Mouse (Mus musculus) ES-Bruce4 (cell line): ENCODE data around the gene Mettl16. TPM values are rescaled to one million over a fixed set of nuclear protein-coding genes. Genes with fewer than 3 reads are reported as not detected.

Source experiments
- H3K27ac ChIP-seq: 2 replicates; pipeline ENCODE4 v1.5.1; 2012; ENCODE audit warnings: low read length, inconsistent platforms; ENCODE audit not compliant: insufficient read depth
- H3K27me3 ChIP-seq: 2 replicates; pipeline ENCODE4 v1.6.1; 2012; ENCODE audit warnings: mild to moderate bottlenecking, low read length, inconsistent platforms; ENCODE audit not compliant: control insufficient read depth, poor library complexity, insufficient read depth, severe bottlenecking
- H3K36me3 ChIP-seq: 2 replicates; pipeline ENCODE4 v1.6.1; 2012; ENCODE audit warnings: inconsistent platforms, mild to moderate bottlenecking, low read length, moderate library complexity; ENCODE audit not compliant: control insufficient read depth, poor library complexity, insufficient read depth, severe bottlenecking
- H3K4me1 ChIP-seq: one replicate; pipeline ENCODE4 v1.8.1; 2011; ENCODE audit warnings: low read length; ENCODE audit not compliant: control insufficient read depth, insufficient read depth
- H3K4me3 ChIP-seq: 2 replicates; pipeline ENCODE4 v1.5.1; 2011; ENCODE audit warnings: low read depth, mild to moderate bottlenecking, low read length
- H3K9ac ChIP-seq: 2 replicates; pipeline ENCODE4 v1.6.1; 2012; ENCODE audit warnings: low read depth, mild to moderate bottlenecking, inconsistent platforms; ENCODE audit not compliant: poor library complexity, severe bottlenecking
- H3K9me3 ChIP-seq: replicated peaks from 2 replicates; pipeline ENCODE4 v1.6.1; 2012; ENCODE audit warnings: mild to moderate bottlenecking, low read length, inconsistent platforms; ENCODE audit not compliant: control insufficient read depth, poor library complexity, insufficient read depth, severe bottlenecking
- CTCF ChIP-seq: IDR thresholded peaks from one replicate; pipeline ENCODE4 v1.8.1; 2011; ENCODE audit warnings: low read depth, low read length
- EP300 ChIP-seq: IDR thresholded peaks from 2 replicates; pipeline ENCODE4 v1.6.1; 2011; ENCODE audit warnings: low read depth, low read length; ENCODE audit not compliant: insufficient read depth
- POLR2A ChIP-seq: IDR thresholded peaks from one replicate; pipeline ENCODE4 v1.8.1; 2011; ENCODE audit warnings: low read length; ENCODE audit not compliant: insufficient read depth
- polyA plus RNA-seq: library from polyadenylated mRNA; stranded (reverse); fragments of >200 nt; gene quantifications from 2 replicates; pipeline ENCODE4 v1.2.4, GENCODE M21; 2011; ENCODE audit warnings: low read depth; ENCODE audit not compliant: missing spikeins, insufficient read depth, insufficient read length

The Mettl16 gene
- polyA plus RNA-seq, 1 experiment: 66.2 TPM

GRCm38 (mm10) chr11:74838441-74838840 is 67.8 kb downstream of the Mettl16 start:
- TF ChIP-seq EP300: 0 out of 2 replicates have a peak, but pooled peaks have one; percentile 44
- TF ChIP-seq POLR2A: no peak
- peak overlapping the region; percentile 73 for H3K4me3 ChIP-seq
- peak overlapping the region; percentile 64 for H3K9ac ChIP-seq
- peaks cover 18% of the 10 kb centered on the region for H3K4me1 ChIP-seq
- no peaks in the 10 kb centered on the region for H3K27me3 ChIP-seq
- no peaks in the 10 kb centered on the region for H3K9me3 ChIP-seq
- no peak overlapping the region for H3K27ac ChIP-seq
- no peaks in the 10 kb centered on the region for H3K36me3 ChIP-seq

GRCm38 (mm10) chr11:74838971-74839370 is 68.3 kb downstream of the Mettl16 start:
- Histone ChIP-seq H3K9me3 (no peaks in the 10 kb centered on the region), H3K4me1 (peaks cover 13% of the 10 kb centered on the region), H3K27me3 (no peaks in the 10 kb centered on the region), H3K9ac (peak overlapping the region; percentile 64; the same call in 1 of the 2 replicates), H3K4me3 (no peak overlapping the region), H3K36me3 (no peaks in the 10 kb centered on the region), H3K27ac (no peak overlapping the region)
- TF ChIP-seq EP300 (no peak), POLR2A (no peak), CTCF (no peak)

- no peak overlapping the region for H3K4me3 ChIP-seq
- H3K9ac ChIP-seq: no peak overlapping the region
- TF ChIP-seq CTCF (no peak), POLR2A (no peak), EP300 (no peak)
- no peaks in the 10 kb centered on the region for H3K27me3 ChIP-seq
- no peaks in the 10 kb centered on the region for H3K36me3 ChIP-seq
- H3K9me3 ChIP-seq: no peaks in the 10 kb centered on the region
- no peak overlapping the region for H3K27ac ChIP-seq
- peaks cover 11% of the 10 kb centered on the region for H3K4me1 ChIP-seq
These were observed 69.5 kb downstream of the Mettl16 start for GRCm38 (mm10) chr11:74839860-74840715.

- Histone ChIP-seq H3K27ac (no peak overlapping the region), H3K27me3 (no peaks in the 10 kb centered on the region), H3K9ac (no peak overlapping the region), H3K4me3 (no peak overlapping the region), H3K9me3 (no peaks in the 10 kb centered on the region), H3K36me3 (no peaks in the 10 kb centered on the region), H3K4me1 (peaks cover 11% of the 10 kb centered on the region)
- TF ChIP-seq CTCF: no peak
- no peak for TF ChIP-seq POLR2A
- no peak for TF ChIP-seq EP300
These were observed 70.1 kb downstream of the Mettl16 start for GRCm38 (mm10) chr11:74840739-74841138.

GRCm38 (mm10) chr11:74841366-74841765 is 70.7 kb downstream of the Mettl16 start:
- Histone ChIP-seq H3K4me3 (no peak overlapping the region), H3K27ac (no peak overlapping the region), H3K4me1 (peaks cover 7% of the 10 kb centered on the region), H3K9ac (no peak overlapping the region), H3K36me3 (no peaks in the 10 kb centered on the region), H3K9me3 (no peaks in the 10 kb centered on the region), H3K27me3 (no peaks in the 10 kb centered on the region)
- TF ChIP-seq EP300 (no peak), POLR2A (no peak), CTCF (no peak)

- 0 out of 2 replicates have a peak overlapping the region, but pooled peaks have one; percentile 14 for H3K9ac ChIP-seq
- H3K27ac ChIP-seq: no peak overlapping the region
- H3K9me3 ChIP-seq: no peaks in the 10 kb centered on the region
- no peaks in the 10 kb centered on the region for H3K27me3 ChIP-seq
- peaks cover 7% of the 10 kb centered on the region for H3K4me1 ChIP-seq
- TF ChIP-seq EP300: no peak
- no peak for TF ChIP-seq CTCF
- no peak for TF ChIP-seq POLR2A
- H3K4me3 ChIP-seq: no peak overlapping the region
- no peaks in the 10 kb centered on the region for H3K36me3 ChIP-seq
These were observed 71.4 kb downstream of the Mettl16 start for GRCm38 (mm10) chr11:74842045-74842444.
